Mouse (Mus musculus): ENCODE results near the gene Topbp1. TPM values are rescaled to one million over a fixed set of nuclear protein-coding genes. Genes with fewer than 3 reads are reported as not detected.
A peak's percentile ranks its signal among the peaks of the same experiment; 100 is the strongest.
"Not testable (repeated sequence)": the region's sequence is repeated elsewhere in the genome, so short reads cannot be mapped to it uniquely, and the experiment has no call there.

The Topbp1 gene
- total RNA-seq, 2 experiments from 2014 or later = 26.0 to 27.4 TPM

DNA sequence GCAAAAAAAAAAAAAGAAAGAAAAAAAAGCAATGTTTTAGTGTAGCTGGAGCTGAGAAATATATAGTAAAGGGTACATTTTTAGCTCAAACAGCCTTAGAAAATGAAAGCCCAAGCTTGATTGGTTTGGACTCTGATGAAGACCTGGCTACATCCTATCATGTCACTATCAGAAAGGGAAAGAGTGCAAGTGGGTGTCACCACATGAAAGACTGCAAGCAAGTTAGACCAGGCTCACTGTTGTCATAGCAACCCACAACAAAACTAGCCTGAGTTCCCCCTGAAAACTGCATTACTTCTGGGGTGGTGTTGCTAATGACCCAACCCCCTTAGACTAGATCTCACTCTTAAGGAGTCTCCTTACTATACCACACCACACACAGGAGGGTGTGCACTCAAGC is 31.9 kb downstream of the Topbp1 start:
- intact Hi-C loops (cut with DNase I) = no loop called here
- no peak for DNase-seq (ENCODE audit: extremely low spot score in 1 of 2, low spot score in 2 of 2)

GRCm38 (mm10) chr9:103347045-103347444 is 42.0 kb downstream of the Topbp1 start:
- DNase-seq (ENCODE audit: extremely low spot score in 1 of 2, low spot score in 2 of 2) = no peak
- intact Hi-C loops (cut with DNase I) = no loop called here

DNA sequence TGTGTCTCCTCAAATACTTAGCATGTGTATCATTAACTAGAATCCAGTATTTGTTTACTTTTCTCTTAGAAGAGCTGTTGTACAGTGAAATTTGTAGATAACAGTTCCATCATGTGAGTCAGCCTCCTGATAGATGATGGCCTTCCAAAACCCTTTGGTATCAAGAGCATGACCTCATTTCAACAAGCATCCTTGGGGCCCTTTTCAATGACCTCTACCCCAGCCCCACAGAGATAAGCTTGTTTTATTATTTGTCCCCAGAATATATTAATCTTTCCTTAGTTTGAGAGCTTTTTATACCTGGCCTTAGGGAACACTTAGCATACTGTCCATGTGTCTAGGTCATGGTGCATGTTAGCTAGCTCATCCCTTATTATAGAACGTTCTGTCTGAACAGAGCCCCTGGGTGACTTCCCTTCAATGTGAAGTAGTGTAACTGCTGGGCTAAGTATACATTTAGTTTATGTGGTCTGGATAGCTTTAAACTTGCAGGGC is 43.0 kb downstream of the Topbp1 start:
- intact Hi-C loops (cut with DNase I) = no loop called here
- DNase-seq (ENCODE audit: extremely low spot score in 1 of 2, low spot score in 2 of 2) = no peak

- no peak for DNase-seq (ENCODE audit: extremely low spot score in 1 of 2, low spot score in 2 of 2)
- intact Hi-C loops (cut with DNase I) = no loop called here
These were observed 43.8 kb downstream of the Topbp1 start for GRCm38 (mm10) chr9:103348791-103349190.

- DNase-seq (ENCODE audit: extremely low spot score in 1 of 2, low spot score in 2 of 2); intact Hi-C loops (cut with DNase I): not testable (repeated sequence)
These were observed 48.7 kb downstream of the Topbp1 start for GRCm38 (mm10) chr9:103353500-103354260.

GRCm38 (mm10) chr9:103357893-103358292 is 52.9 kb downstream of the Topbp1 start:
- no peak for DNase-seq (ENCODE audit: extremely low spot score in 1 of 2, low spot score in 2 of 2)
- intact Hi-C loops (cut with DNase I) = no loop called here

DNA sequence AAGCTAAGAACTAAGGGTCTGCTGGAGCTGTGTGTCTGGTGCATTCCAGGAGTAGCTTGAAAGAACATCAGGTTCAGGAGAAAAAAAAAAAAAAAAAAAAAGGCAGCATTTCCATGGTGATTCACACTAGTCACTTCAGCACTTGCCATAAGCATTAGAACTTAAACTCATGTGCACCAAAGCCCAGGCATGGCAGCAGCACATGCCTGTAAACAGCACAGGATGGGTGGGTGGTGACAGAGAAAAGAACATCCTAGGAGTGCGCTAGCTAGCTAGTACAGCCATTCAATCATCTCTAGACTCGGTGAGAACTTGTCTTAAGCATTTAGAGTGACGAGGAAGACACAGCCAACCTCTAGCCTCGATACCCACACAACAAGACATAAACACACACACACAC is 53.5 kb downstream of the Topbp1 start:
- intact Hi-C loops (cut with DNase I) = no loop called here

DNA sequence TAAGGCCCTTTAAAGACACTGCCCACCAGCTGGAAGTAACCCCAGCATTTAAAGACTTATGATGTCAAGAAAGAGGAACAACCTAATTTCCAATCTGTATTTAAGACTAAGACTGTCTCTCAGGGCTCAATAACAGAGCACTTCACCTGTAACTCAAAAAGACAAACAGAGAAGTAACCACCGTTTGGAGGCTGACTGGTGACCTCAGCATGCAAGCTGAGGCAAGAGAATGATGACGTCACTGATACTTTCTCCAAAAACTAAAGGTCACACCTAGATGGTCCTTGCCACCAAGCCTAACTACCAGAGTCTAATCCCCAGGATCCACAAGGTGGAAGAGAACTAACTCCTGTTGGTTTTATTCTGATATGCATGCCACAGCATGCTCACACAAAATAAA is 55.6 kb downstream of the Topbp1 start:
- intact Hi-C loops (cut with DNase I) = loop anchor here (10.0 kb wide), 1 partner anchor 394 kb away; no protein-coding TSS in a partner anchor
- no peak for DNase-seq (ENCODE audit: extremely low spot score in 1 of 2, low spot score in 2 of 2)

More for the DNA sequence above, 53.5 kb downstream of the Topbp1 start:
- DNase-seq (ENCODE audit: extremely low spot score in 1 of 2, low spot score in 2 of 2) = no peak

DNA sequence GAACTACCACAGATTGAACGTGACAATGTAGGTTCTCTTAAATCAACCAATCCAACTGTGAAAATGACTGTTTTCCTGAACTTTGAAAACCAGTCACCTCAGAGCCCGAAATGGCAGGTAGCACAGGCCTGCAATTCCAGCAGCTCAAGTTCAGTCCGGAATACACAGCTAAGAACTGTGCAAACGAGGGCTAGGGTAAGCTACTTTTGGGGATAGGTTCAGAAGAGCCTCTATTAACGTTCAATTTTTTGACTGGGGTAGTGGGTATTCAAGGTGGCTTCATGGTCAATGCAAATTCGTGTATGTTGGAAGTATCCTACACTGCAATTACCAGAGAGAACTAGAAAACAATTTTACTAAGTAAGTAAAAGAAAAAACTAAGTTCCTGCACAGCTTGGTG is 58.1 kb downstream of the Topbp1 start:
- no peak for DNase-seq (ENCODE audit: extremely low spot score in 1 of 2, low spot score in 2 of 2)
- intact Hi-C loops (cut with DNase I) = loop anchor here (10.0 kb wide), 1 partner anchor 392 kb away; no protein-coding TSS in a partner anchor

- no peak for DNase-seq (ENCODE audit: extremely low spot score in 1 of 2, low spot score in 2 of 2)
- intact Hi-C loops (cut with DNase I) = loop anchor here (10.0 kb wide), 1 partner anchor 391 kb away; no protein-coding TSS in a partner anchor
These were observed 58.9 kb downstream of the Topbp1 start for GRCm38 (mm10) chr9:103363730-103364417.

GRCm38 (mm10) chr9:103364601-103365289 is 59.7 kb downstream of the Topbp1 start:
- peak; percentile 19 to 82 for DNase-seq (ENCODE audit: extremely low spot score in 1 of 2, low spot score in 2 of 2)
- intact Hi-C loops (cut with DNase I) = loop anchor here (10.0 kb wide), 1 partner anchor 390 kb away; no protein-coding TSS in a partner anchor

DNA sequence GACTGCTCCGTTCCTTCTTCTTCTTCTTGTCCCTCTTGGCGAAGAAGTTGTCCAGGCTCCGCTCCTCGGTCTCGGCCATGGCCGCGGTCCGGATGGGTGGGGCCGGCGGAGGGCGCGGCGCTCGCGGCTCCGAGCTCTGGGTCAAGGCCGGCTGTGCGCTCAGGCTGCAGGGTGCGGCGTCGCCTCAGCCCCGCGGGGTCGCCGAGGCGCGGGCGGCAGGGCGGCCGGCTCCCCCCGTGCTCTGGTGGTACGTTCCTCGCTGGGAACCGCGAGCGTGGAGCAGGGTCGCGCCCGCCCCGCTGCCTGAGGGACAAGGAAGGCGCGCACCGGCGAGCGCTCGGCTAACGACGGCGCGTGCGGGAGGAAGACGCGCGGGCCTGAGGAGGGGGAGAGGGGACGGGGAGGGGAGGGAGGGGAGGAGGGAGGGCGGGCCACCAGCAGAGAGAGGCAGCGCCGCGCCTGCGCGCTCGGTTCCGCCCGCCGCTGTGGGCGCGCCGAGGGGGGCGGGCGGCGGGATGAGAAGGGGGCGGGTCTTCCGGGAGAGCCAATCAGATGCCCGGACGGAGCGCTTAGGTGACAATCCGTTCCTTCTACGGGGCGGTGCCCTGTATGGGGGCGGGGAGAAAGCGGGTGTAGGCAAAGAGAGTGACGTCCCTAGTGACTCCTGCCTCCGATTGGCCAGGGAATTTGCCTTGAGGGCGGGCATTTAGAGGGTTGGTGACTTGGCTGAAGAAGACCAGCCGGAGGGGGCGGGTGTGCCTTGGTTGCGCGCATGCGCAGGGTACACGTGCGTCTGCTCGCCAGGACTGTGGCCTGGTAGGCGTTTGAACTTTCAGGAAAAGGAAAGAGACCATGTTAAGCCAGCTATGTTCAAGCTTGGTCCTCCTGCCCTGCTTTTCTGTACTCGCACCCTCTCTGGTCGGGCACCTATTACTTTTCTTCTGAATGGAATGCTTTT is 60.6 kb downstream of the Topbp1 start, which contains the start of gene Cdv3:
Gene Cdv3, minus strand, starts transcription at position 551 of the 958 bp plus-strand sequence.
- intact Hi-C loops (cut with DNase I) = loop anchor here (10.0 kb wide), 1 partner anchor 389 kb away; no protein-coding TSS in a partner anchor
- peak; percentile 100 for DNase-seq (ENCODE audit: extremely low spot score in 1 of 2, low spot score in 2 of 2)

- intact Hi-C loops (cut with DNase I) = loop anchor here (10.0 kb wide), 1 partner anchor 388 kb away; no protein-coding TSS in a partner anchor
- DNase-seq (ENCODE audit: extremely low spot score in 1 of 2, low spot score in 2 of 2) = no peak
These were observed 61.3 kb downstream of the Topbp1 start for GRCm38 (mm10) chr9:103366356-103366755.

DNA sequence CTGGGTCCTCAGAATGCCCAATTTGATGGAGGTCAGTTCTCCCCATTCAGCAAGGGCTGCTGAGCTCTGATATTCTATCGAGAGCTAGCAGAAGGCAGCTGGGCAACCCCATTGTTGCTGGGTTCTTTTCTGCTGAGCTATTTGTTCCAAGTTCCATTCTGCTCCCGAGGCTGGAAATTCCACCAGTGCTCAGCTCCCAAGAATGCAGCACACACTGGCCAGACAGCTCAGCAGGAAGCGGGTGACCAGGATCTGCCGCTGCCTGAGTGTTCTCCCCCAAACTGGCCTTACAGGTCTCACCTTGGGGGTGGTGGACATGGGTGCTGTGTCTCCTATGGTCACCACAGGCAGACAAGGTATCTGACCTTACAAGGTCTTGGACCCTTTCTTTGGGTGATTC is 64.9 kb downstream of the Topbp1 start:
- no peak for DNase-seq (ENCODE audit: extremely low spot score in 1 of 2, low spot score in 2 of 2)
- intact Hi-C loops (cut with DNase I) = loop anchor here (10.0 kb wide), 1 partner anchor 385 kb away; no protein-coding TSS in a partner anchor

- intact Hi-C loops (cut with DNase I) = no loop called here
- no peak for DNase-seq (ENCODE audit: extremely low spot score in 1 of 2, low spot score in 2 of 2)
These were observed 67.4 kb downstream of the Topbp1 start for GRCm38 (mm10) chr9:103372271-103373010.

- intact Hi-C loops (cut with DNase I) = no loop called here
- DNase-seq (ENCODE audit: extremely low spot score in 1 of 2, low spot score in 2 of 2) = no peak
These were observed 71.6 kb downstream of the Topbp1 start for GRCm38 (mm10) chr9:103376346-103377320.
